Mouse (Mus musculus) E14TG2a.4 (cell line): ENCODE data around the gene Gm527.

Experiments used
- CTCF ChIP-seq: conservative IDR thresholded peaks from 2 replicates; pipeline ENCODE4 v1.5.1; 2014; ENCODE audit warnings: low read length
- NANOG ChIP-seq: IDR thresholded peaks from 2 replicates; pipeline ENCODE4 v1.6.1; 2014; ENCODE audit warnings: borderline replicate concordance, low read length, mixed read lengths

DNA sequence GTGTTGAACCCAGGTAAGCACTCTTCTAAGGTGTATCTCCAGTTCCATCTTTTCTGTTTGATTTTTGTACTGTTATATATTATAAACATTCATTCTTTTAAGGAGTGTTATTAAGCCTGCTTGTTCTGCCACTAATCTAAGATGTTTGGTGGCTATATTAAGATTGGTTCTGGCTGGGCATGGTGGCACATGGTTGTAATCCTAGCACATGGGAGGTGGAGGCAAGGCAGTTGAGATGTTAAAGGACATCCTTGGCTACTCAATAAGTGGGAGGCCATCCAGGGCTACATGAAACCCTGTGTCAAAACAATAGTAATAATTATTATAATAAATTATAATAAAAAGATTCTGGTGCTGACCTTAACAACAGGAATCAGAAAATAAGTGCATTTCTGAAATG lies 53.7 kb downstream of the Gm527 start:
- TF ChIP-seq CTCF (no peak), NANOG (no peak)
